13 mouse cellular contexts compared by ENCODE assay signal in the genomic region with DNA sequence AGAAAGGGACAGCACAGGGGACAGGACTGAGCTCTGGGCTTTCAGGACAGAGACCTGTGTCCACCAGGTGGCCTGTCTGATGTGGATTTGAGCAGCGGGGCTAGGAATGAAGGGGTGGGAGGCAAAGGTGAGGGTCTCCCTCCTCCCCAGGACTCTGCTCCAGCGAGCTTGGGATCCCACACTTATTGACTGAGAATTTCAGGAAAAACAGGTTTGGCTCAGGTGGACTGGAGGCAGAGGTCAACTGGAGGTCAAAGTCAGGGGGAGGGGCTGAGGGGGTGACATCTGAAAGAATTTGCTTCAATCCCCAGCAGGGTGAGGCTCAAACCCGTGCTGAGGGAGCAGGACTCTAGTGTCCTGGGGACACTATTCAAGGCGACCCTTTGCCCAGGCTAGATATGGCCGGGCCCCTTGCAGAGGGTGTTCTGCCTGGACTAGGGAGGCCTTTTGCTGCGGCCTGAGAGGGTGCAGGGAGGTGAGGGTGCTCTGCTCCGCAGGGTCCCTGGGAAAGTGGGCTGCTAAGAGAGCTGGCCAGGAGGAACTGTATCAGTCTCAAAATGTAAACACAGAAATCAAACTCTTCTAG.
A peak's percentile ranks its signal among the peaks of the same experiment; 100 is the strongest.
DNase-seq lines count a peak whose midpoint lies in the region; ATAC-seq and TF ChIP-seq lines count a peak whose summit lies in the region.
"Had no signal": no experiment of that assay in that cellular context is flagged by ENCODE, and none has a peak within 500 bp of the region (broad histone marks: within the 10 kb centered on the region; RNA-seq: fewer than 3 reads in every experiment).

No protein-coding gene starts in this region.

- no peak for TF ChIP-seq CTCF in ES-Bruce4 (IDR thresholded peaks at IDR 0.05; ENCODE audit: low read depth, low read length)
- 0 out of 2 replicates have a peak, but pooled peaks have one; percentile 17 for TF ChIP-seq CTCF in hindbrain, postnatal 0 days (IDR thresholded peaks at IDR 0.05; ENCODE audit: low read depth)

- no peak overlapping the region for H3K4me3 ChIP-seq in forebrain, embryonic 12.5 days (replicated peaks)
- no peak overlapping the region for H3K4me3 ChIP-seq in forebrain, embryonic 16.5 days (replicated peaks; ENCODE audit: low read length)
- H3K4me3 ChIP-seq in ES-Bruce4 (ENCODE audit: low read depth, low read length), result peak overlapping the region; percentile 28; the same call in 1 of the 2 replicates
- H3K4me3 ChIP-seq in hindbrain, postnatal 0 days (ENCODE audit: low read length), result no peak overlapping the region
- H3K4me3 ChIP-seq: hindbrain, embryonic 15.5 days; limb, embryonic 13.5 days had no signal

- 45% methylated on average over 7 of the region's 7 CpGs for WGBS in forebrain, embryonic 12.5 days
- 49% methylated on average over 7 of the region's 7 CpGs for WGBS in forebrain, embryonic 16.5 days
- 59% methylated on average over 7 of the region's 7 CpGs for WGBS in hindbrain, postnatal 0 days

- no peak for TF ChIP-seq POLR2A in ES-Bruce4 (IDR thresholded peaks at IDR 0.05; ENCODE audit: insufficient read depth, low read length)

- TF ChIP-seq EP300 in ES-Bruce4 (IDR thresholded peaks at IDR 0.05; ENCODE audit: insufficient read depth, low read depth, low read length), result peak; percentile 99

- peaks cover 78% of the 10 kb centered on the region for H3K4me1 ChIP-seq in forebrain, embryonic 12.5 days
- peaks cover 41% of the 10 kb centered on the region for H3K4me1 ChIP-seq in forebrain, embryonic 16.5 days (replicated peaks; ENCODE audit: control insufficient read depth, insufficient read depth, low read length)
- H3K4me1 ChIP-seq in ES-Bruce4 (ENCODE audit: control insufficient read depth, insufficient read depth, low read length), result peaks cover 33% of the 10 kb centered on the region
- H3K4me1 ChIP-seq in hindbrain, postnatal 0 days (ENCODE audit: insufficient read depth, low read length), result peaks cover 23% of the 10 kb centered on the region

- DNase-seq in hindbrain, postnatal 0 days (ENCODE audit: low spot score), result no peak
- peak; percentile 53 to 71 for DNase-seq in kidney, postnatal 25 days
- no peak for DNase-seq in spleen, postnatal 10 days (ENCODE audit: low spot score in 2 of 2)
- DNase-seq in ovary, postnatal 14 days (ENCODE audit: low spot score), result no peak
- no peak for DNase-seq in ovary, adult 18-20 months (ENCODE audit: low spot score)
- DNase-seq: gastrocnemius, postnatal 36 days; retina, postnatal 1 day had no signal

- H3K9me3 ChIP-seq in forebrain, embryonic 12.5 days, result no peaks in the 10 kb centered on the region
- H3K9me3 ChIP-seq in forebrain, embryonic 16.5 days (ENCODE audit: control insufficient read depth, low read length), result no peaks in the 10 kb centered on the region
- H3K9me3 ChIP-seq in ES-Bruce4 (replicated peaks; ENCODE audit: control insufficient read depth, insufficient read depth, low read length, poor library complexity, severe bottlenecking), result no peaks in the 10 kb centered on the region
- no peaks in the 10 kb centered on the region for H3K9me3 ChIP-seq in hindbrain, postnatal 0 days (ENCODE audit: low read length)
- H3K9me3 ChIP-seq: hindbrain, embryonic 15.5 days; limb, embryonic 13.5 days; megakaryocyte, embryonic 14.5 days had no signal

- no peaks in the 10 kb centered on the region for H3K27me3 ChIP-seq in forebrain, embryonic 12.5 days
- no peaks in the 10 kb centered on the region for H3K27me3 ChIP-seq in forebrain, embryonic 16.5 days (replicated peaks; ENCODE audit: control insufficient read depth, insufficient read depth, low read length)
- no peaks in the 10 kb centered on the region for H3K27me3 ChIP-seq in ES-Bruce4 (ENCODE audit: control insufficient read depth, insufficient read depth, low read length, poor library complexity, severe bottlenecking)
- no peaks in the 10 kb centered on the region for H3K27me3 ChIP-seq in hindbrain, postnatal 0 days (ENCODE audit: insufficient read depth, low read length)
- H3K27me3 ChIP-seq: hindbrain, embryonic 15.5 days; limb, embryonic 13.5 days had no signal

- H3K4me2 ChIP-seq in forebrain, embryonic 12.5 days, result no peak overlapping the region; the same call in 1 of the 2 replicates
- no peak overlapping the region for H3K4me2 ChIP-seq in forebrain, embryonic 16.5 days (ENCODE audit: low read length)
- H3K4me2 ChIP-seq in hindbrain, postnatal 0 days (ENCODE audit: low read depth, low read length), result no peak overlapping the region
- H3K4me2 ChIP-seq: hindbrain, embryonic 15.5 days; limb, embryonic 13.5 days had no signal

- H3K9ac ChIP-seq in forebrain, embryonic 12.5 days, result peak overlapping the region; percentile 5; the same call in 1 of the 2 replicates
- no peak overlapping the region for H3K9ac ChIP-seq in forebrain, embryonic 16.5 days (replicated peaks; ENCODE audit: low read depth, low read length)
- peak overlapping the region; percentile 52 for H3K9ac ChIP-seq in ES-Bruce4 (ENCODE audit: low read depth, poor library complexity, severe bottlenecking)
- no peak overlapping the region; the same call in 1 of the 2 replicates for H3K9ac ChIP-seq in hindbrain, postnatal 0 days (replicated peaks; ENCODE audit: low read length)
- H3K9ac ChIP-seq: hindbrain, embryonic 15.5 days had no signal

- no peak for ATAC-seq in forebrain, embryonic 12.5 days (ENCODE audit: low FRiP score)
- no peak for ATAC-seq in forebrain, embryonic 16.5 days
- no peak for ATAC-seq in hindbrain, postnatal 0 days

- peaks cover 14% of the 10 kb centered on the region; the same call in 1 of the 2 replicates for H3K36me3 ChIP-seq in forebrain, embryonic 12.5 days (replicated peaks)
- H3K36me3 ChIP-seq in forebrain, embryonic 16.5 days (ENCODE audit: control insufficient read depth, insufficient read depth), result no peaks in the 10 kb centered on the region
- H3K36me3 ChIP-seq in ES-Bruce4 (ENCODE audit: control insufficient read depth, insufficient read depth, low read length, poor library complexity, severe bottlenecking), result no peaks in the 10 kb centered on the region
- no peaks in the 10 kb centered on the region for H3K36me3 ChIP-seq in hindbrain, postnatal 0 days (ENCODE audit: insufficient read depth, low read length)
- H3K36me3 ChIP-seq: hindbrain, embryonic 15.5 days had no signal

- peak overlapping the region; percentile 83 for H3K27ac ChIP-seq in forebrain, embryonic 12.5 days
- H3K27ac ChIP-seq in forebrain, embryonic 16.5 days (ENCODE audit: low read length), result no peak overlapping the region
- H3K27ac ChIP-seq in ES-Bruce4 (ENCODE audit: insufficient read depth, low read length), result peak overlapping the region; percentile 91
- no peak overlapping the region for H3K27ac ChIP-seq in hindbrain, postnatal 0 days
- H3K27ac ChIP-seq: limb, embryonic 13.5 days had no signal

Comparison
In these comparisons a context has a peak if more than half of its experiments do, and no peak if none do; other contexts are left out.
1. H3K27ac ChIP-seq: peak in forebrain, embryonic 12.5 days (single experiment) and ES-Bruce4 (single experiment); none in forebrain, embryonic 16.5 days (single experiment) and hindbrain, postnatal 0 days (single experiment).
2. H3K9ac ChIP-seq: peak in forebrain, embryonic 12.5 days (single experiment) and ES-Bruce4 (single experiment); none in forebrain, embryonic 16.5 days (single experiment) and hindbrain, postnatal 0 days (single experiment).
3. DNase-seq: peak in kidney, postnatal 25 days (2 of 2); none in hindbrain, postnatal 0 days (single experiment), spleen, postnatal 10 days (0 of 2), ovary, postnatal 14 days (single experiment) and ovary, adult 18-20 months (single experiment).